Mouse (Mus musculus): ENCODE results near the gene Nfkb1. TPM values are rescaled to one million over a fixed set of nuclear protein-coding genes. Genes with fewer than 3 reads are reported as not detected.

Nfkb1 gene
- total and polyA plus RNA-seq, 3 experiments: 44.8 to 93.6 (median 59.9) TPM

DNA sequence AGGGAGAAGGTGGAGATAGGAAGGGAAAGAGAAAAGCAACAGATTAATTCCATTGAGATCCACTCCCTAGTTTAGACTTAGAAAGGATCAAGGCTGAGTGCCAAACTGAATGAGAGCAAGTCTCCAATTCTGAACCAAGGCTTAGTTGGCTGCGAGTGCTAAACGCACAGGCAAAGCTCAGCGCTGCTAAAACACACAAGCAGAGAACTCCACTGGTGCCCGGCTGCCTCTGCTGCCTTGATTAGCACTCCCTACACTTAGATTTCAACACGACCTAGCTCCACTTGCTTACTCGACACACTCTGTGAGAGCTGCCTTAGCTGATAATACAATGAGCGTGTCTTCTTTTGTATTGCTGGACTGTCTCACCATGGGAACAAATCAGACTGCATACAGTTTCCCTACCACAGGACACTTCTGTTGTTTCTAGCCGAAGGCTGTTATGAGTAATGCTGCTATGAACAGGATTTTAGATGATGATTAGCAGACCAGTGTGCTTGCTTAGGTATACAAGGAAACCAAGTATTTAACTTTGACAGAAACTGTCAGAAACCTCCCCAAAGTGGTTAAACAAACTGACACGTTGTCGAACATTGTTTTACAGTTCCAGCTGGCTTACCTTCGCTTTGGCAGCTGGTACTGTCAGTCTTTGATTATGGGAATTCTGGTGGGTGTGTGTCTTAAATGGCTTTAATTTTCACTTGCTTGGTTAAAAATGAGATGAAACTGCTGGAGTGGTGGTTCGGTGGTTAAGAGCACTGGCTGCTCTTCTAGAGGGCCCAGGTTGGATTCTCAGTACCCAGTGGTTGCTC lies 134.3 kb downstream of the Nfkb1 start:
- DNase-seq (ENCODE audit: low read depth, low spot score): no peak
- Histone ChIP-seq H3K9ac (ENCODE audit: control insufficient read depth, low read depth, low read length, poor library complexity, severe bottlenecking) (no peak overlapping the region), H3K27me3 (ENCODE audit: control insufficient read depth in 1 of 2, insufficient read depth in 2 of 2, low read length in 2 of 2) (no peaks in the 10 kb centered on the region), H3K36me3 (ENCODE audit: control insufficient read depth in 1 of 2, insufficient read depth in 2 of 2, low read length in 2 of 2) (peaks cover 0 to 6% of the 10 kb centered on the region in 2 experiments; a peak in 2 of 4 replicates), H3K79me2 (ENCODE audit: control insufficient read depth, insufficient read depth, low read length, poor library complexity) (no peaks in the 10 kb centered on the region), H3K4me3 (ENCODE audit: control insufficient read depth in 1 of 2, insufficient read depth in 1 of 2, low read depth in 2 of 2, low read length in 2 of 2) (no peak overlapping the region), H3K9me3 (replicated peaks; ENCODE audit: insufficient read depth, low read length) (no peaks in the 10 kb centered on the region), H3K27ac (ENCODE audit: control insufficient read depth, low read depth, low read length) (no peak overlapping the region), H3K4me1 (ENCODE audit: control insufficient read depth in 1 of 2, insufficient read depth in 2 of 2, low read length in 2 of 2) (no peaks in the 10 kb centered on the region)
- TF ChIP-seq CTCF (IDR thresholded peaks at IDR 0.05 in 2 of 3, conservative IDR thresholded peaks at IDR 0.05 in 1 of 3; ENCODE audit: control insufficient read depth in 1 of 3, insufficient read depth in 1 of 3, low read depth in 2 of 3, low read length in 3 of 3, poor library complexity in 1 of 3, severe bottlenecking in 1 of 3) (no peak), TCF12 (IDR thresholded peaks at IDR 0.05; ENCODE audit: low read depth, low read length) (no peak), GATA1 (IDR thresholded peaks at IDR 0.05; ENCODE audit: low read depth, low read length) (no peak), RCOR1 (IDR thresholded peaks at IDR 0.05; ENCODE audit: low read depth, low read length) (no peak), KAT2A (conservative IDR thresholded peaks at IDR 0.05; ENCODE audit: low read depth, low read length) (no peak), RAD21 (IDR thresholded peaks at IDR 0.05; ENCODE audit: low read depth, low read length) (no peak), GABPA (IDR thresholded peaks at IDR 0.05; ENCODE audit: low read depth, low read length) (no peak), USF2 (IDR thresholded peaks at IDR 0.05; ENCODE audit: borderline replicate concordance in 1 of 2, insufficient read depth in 1 of 2, low read depth in 1 of 2, low read length in 2 of 2) (no peak), ZNF384 (IDR thresholded peaks at IDR 0.05; ENCODE audit: low read depth, low read length) (no peak), POLR2A (IDR thresholded peaks at IDR 0.05; ENCODE audit: control insufficient read depth in 1 of 2, insufficient read depth in 1 of 2, low read depth in 1 of 2, low read length in 2 of 2, poor library complexity in 1 of 2) (no peak), POLR2AphosphoS2 (IDR thresholded peaks at IDR 0.05; ENCODE audit: low read length) (no peak), MYC (IDR thresholded peaks at IDR 0.05; ENCODE audit: low read depth, low read length) (no peak), SIN3A (IDR thresholded peaks at IDR 0.05; ENCODE audit: low read length) (no peak), UBTF (IDR thresholded peaks at IDR 0.05; ENCODE audit: borderline replicate concordance, insufficient read depth, low read depth, low read length) (no peak), MAFK (IDR thresholded peaks at IDR 0.05; ENCODE audit: borderline replicate concordance, low read depth, low read length) (no peak)

DNA sequence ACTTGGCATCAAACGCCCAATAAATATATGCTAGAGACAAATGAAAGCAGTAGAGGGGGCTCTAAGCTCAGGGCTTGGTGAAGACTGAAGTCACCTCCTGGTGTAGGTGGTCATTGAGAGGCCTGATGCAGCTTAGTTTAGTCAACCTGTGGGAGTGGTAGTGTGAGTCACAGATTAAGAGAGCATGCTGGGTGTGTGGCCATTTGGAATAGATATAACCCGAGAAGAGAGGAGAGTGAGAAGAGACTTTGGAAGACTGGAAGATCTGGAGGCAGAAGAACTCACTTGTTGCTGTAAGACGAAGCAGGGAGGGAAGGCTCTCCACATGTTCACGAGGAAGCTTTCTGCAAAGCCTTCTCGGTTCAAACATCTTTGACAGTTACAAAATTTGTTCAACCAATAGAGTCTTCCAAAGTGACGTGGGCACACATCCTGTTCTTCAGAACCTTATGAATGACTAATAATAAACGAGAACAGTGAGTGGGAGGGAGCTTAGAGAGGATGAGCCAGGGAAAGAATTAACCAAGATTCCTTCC lies 135.2 kb downstream of the Nfkb1 start:
- no peak for TF ChIP-seq KAT2A (conservative IDR thresholded peaks at IDR 0.05; ENCODE audit: low read depth, low read length)
- no peak for TF ChIP-seq POLR2AphosphoS2 (IDR thresholded peaks at IDR 0.05; ENCODE audit: low read length)
- 0 out of 2 replicates have a peak, but pooled peaks have one; percentile 22 for TF ChIP-seq SMC3 (IDR thresholded peaks at IDR 0.05; ENCODE audit: low read depth, low read length)
- TF ChIP-seq TCF12 (IDR thresholded peaks at IDR 0.05; ENCODE audit: low read depth, low read length): no peak
- TF ChIP-seq CTCF (IDR thresholded peaks at IDR 0.05 in 2 of 3, conservative IDR thresholded peaks at IDR 0.05 in 1 of 3; ENCODE audit: control insufficient read depth in 1 of 3, insufficient read depth in 1 of 3, low read depth in 2 of 3, low read length in 3 of 3, poor library complexity in 1 of 3, severe bottlenecking in 1 of 3): peak in 1 of 3 experiments; percentile 15; a peak in 1 of 6 replicates
- no peak for TF ChIP-seq HCFC1 (IDR thresholded peaks at IDR 0.05; ENCODE audit: low read depth, low read length)
- no peak for TF ChIP-seq POLR2A (IDR thresholded peaks at IDR 0.05; ENCODE audit: control insufficient read depth in 1 of 2, insufficient read depth in 1 of 2, low read depth in 1 of 2, low read length in 2 of 2, poor library complexity in 1 of 2)
- TF ChIP-seq RAD21 (IDR thresholded peaks at IDR 0.05; ENCODE audit: low read depth, low read length): peak; percentile 29
- H3K9me3 ChIP-seq (replicated peaks; ENCODE audit: insufficient read depth, low read length): no peaks in the 10 kb centered on the region
- H3K27me3 ChIP-seq (ENCODE audit: control insufficient read depth in 1 of 2, insufficient read depth in 2 of 2, low read length in 2 of 2): no peaks in the 10 kb centered on the region
- no peak for DNase-seq (ENCODE audit: low read depth, low spot score)
- H3K79me2 ChIP-seq (ENCODE audit: control insufficient read depth, insufficient read depth, low read length, poor library complexity): no peaks in the 10 kb centered on the region
- H3K27ac ChIP-seq (ENCODE audit: control insufficient read depth, low read depth, low read length): no peak overlapping the region
- H3K36me3 ChIP-seq (ENCODE audit: control insufficient read depth in 1 of 2, insufficient read depth in 2 of 2, low read length in 2 of 2): peaks cover 0 to 7% of the 10 kb centered on the region in 2 experiments; a peak in 2 of 4 replicates
- no peak overlapping the region for H3K9ac ChIP-seq (ENCODE audit: control insufficient read depth, low read depth, low read length, poor library complexity, severe bottlenecking)
- H3K4me1 ChIP-seq (ENCODE audit: control insufficient read depth in 1 of 2, insufficient read depth in 2 of 2, low read length in 2 of 2): no peaks in the 10 kb centered on the region
- no peak overlapping the region for H3K4me3 ChIP-seq (ENCODE audit: control insufficient read depth in 1 of 2, insufficient read depth in 1 of 2, low read depth in 2 of 2, low read length in 2 of 2)

Measured in MEL (cell line).